Mouse (Mus musculus) brown adipose tissue, adult 24 weeks (tissue): ENCODE data around the gene Stxbp1. TPM values are rescaled to one million over a fixed set of nuclear protein-coding genes. Genes with fewer than 3 reads are reported as not detected.

Experiments used
- H3K27ac ChIP-seq: fragments of 200-500 bp; replicated peaks from 2 replicates; pipeline ENCODE4 v1.5.1; 2012; ENCODE audit warnings: low read depth, mild to moderate bottlenecking, low read length
- H3K4me1 ChIP-seq: fragments of 200-500 bp; 2 replicates; pipeline ENCODE4 v1.6.1; 2012; ENCODE audit warnings: low read length, mixed read lengths; ENCODE audit not compliant: control insufficient read depth, insufficient read depth, insufficient read length
- H3K4me3 ChIP-seq: fragments of 200-500 bp; 2 replicates; pipeline ENCODE4 v1.5.1; 2012; ENCODE audit warnings: low read depth, mild to moderate bottlenecking, low read length, moderate library complexity; ENCODE audit not compliant: insufficient read depth
- polyA plus RNA-seq: library from polyadenylated mRNA; stranded (reverse); fragments of >200 nt; gene quantifications from 2 replicates; pipeline ENCODE4 v1.2.4, GENCODE M21; 2012; ENCODE audit not compliant: missing spikeins, insufficient read depth, insufficient read length

The Stxbp1 gene
- polyA plus RNA-seq, 1 experiment: 4.0 TPM

DNA sequence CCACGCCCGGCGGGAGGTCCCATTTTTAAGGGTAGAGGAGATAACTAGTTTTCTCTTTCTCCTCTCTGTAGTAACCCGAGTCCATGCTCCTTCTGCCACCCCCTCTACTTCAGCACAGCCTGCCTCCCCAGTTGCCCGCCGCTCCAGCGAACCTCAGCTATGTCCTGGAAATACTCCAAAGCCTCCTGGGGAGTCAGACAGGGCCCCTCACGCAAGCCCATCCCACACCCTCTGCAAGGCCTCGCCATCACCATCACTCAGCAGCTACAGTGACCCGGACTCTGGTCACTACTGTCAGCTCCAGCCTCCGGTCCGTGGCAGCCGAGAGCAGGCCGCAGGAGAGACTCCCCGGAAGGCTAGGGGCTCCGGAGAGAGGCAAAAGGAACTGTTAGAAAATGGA, 98.0 kb downstream of the Stxbp1 start:
- Histone ChIP-seq H3K27ac (no peak overlapping the region), H3K4me1 (no peaks in the 10 kb centered on the region), H3K4me3 (no peak overlapping the region)

DNA sequence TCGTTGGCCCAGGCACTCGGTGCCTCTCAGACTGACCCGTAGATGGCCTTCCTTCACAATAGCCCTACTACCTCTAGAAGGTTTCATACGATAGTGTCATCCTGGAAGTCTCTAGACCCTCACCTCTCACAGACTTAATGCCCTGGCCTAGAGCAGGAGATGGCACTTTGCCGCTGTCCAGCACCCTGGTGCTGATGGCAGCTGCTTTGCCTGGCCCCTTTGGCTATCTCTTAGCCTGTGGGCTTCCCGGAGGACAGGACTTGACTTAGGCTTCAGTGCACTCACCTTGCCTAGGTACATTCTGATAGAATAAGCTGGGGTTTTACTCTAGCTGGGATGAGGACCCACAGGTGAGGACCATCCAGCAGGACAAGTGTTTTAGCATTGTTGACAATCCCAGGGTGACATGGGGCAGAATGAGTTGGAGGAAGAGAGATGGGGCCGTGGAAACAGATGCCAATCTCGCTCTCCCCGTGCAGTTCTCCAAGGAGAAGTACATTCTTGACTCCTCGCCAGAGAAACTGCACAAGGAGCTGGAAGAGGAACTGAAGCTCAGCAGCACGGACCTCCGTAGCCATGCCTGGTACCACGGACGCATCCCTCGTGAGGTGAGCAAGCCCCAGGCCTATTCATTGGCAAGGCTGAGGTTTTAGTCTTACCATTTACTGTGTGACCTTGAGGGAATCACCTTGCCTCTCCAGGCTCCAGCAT, 102.6 kb downstream of the Stxbp1 start:
- no peak overlapping the region for H3K27ac ChIP-seq
- H3K4me3 ChIP-seq: no peak overlapping the region
- peaks cover 13% of the 10 kb centered on the region for H3K4me1 ChIP-seq

DNA sequence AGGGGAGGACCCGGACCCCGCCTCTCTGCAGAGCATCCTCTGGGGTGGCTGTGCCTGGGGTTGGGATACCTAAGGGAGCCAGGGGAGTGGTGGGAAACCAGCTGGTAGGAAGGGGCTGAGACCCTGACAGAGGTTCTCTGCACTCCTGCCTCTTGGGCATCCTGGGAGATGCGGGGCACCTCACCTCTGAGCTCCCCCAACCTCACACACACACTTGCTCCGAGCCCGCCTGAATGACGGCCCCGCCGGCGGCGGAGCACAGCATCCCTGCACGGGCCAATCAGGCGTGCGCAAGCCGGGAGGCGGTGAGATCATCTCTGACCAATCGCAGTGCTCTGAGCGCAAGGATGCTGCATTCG, 104.9 kb downstream of the Stxbp1 start:
- Histone ChIP-seq H3K4me3 (no peak overlapping the region), H3K27ac (no peak overlapping the region), H3K4me1 (peaks cover 21% of the 10 kb centered on the region)

DNA sequence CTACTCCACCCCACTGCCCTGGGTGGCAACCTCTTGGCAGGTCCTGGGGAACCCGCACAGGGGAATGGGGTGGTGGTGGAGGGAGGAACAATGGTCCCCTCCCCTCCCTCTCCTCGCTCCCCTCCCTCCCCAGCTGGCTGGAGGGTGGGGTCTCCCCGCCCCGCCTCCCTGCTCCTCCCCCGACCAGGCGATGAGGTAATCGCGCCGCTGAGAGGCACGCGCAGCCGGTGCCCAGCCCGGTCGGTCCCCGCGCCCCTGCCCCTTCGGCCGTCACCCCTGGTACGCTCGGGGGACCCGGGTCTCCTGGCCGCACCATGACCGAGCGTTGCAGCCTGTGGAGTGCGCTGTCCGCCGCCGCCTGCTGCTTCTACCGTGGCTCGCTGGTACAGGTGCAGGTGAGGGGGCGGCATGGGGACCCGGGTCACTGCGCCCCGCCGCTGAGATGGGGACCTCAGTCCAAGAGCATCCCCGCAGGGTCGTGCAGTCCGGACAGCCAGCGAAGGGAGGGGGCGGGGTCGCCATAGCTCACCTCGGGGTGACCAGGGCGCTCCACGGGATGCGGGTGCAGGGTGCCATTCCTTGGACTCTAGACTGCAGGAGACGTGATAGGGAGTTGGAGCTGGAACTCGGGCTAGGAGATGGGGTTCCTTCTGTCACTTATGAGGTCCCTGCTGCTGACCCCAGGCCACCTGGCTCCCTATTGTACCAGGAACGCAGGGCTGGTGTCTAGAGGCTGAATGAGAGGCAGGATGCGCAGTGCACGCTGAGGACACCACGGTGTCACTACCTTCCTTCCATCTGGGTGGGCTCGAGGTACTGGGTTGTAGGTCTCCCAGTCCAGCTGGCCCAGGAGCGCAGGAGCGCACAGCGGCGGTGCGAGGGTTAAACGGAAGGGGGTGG, 105.5 kb downstream of the Stxbp1 start:
- Histone ChIP-seq H3K4me1 (peaks cover 22% of the 10 kb centered on the region), H3K27ac (peak overlapping the region; percentile 32; the same call in 1 of the 2 replicates), H3K4me3 (peak overlapping the region; percentile 32)

DNA sequence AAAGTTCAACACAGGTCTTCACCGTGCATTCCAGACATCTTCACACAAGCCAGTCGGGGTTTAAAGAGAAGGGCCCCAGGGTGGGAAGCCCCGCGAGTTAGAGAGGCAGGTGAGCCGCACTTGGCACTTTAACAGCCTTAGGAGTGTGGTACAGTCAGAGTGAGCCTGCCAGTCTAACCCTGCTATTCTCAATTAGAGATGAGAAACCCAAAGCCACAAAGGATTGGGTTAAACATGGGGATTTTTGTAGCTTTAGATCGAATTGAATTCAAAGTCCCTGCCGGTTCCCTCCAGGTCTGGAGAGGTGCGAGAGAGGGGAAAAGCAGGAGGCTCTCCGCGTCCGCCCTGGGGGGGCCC, 106.2 kb downstream of the Stxbp1 start, which contains the start of gene 6330409D20Rik:
6330409D20Rik (minus strand) TSS at position 101 of the 357 bp plus-strand sequence.
- H3K4me1 ChIP-seq: peaks cover 22% of the 10 kb centered on the region
- peak within 1 kb of the TSS; percentile 32; the same call in 1 of the 2 replicates for H3K27ac ChIP-seq
- H3K4me3 ChIP-seq: peak within 1 kb of the TSS; percentile 32

DNA sequence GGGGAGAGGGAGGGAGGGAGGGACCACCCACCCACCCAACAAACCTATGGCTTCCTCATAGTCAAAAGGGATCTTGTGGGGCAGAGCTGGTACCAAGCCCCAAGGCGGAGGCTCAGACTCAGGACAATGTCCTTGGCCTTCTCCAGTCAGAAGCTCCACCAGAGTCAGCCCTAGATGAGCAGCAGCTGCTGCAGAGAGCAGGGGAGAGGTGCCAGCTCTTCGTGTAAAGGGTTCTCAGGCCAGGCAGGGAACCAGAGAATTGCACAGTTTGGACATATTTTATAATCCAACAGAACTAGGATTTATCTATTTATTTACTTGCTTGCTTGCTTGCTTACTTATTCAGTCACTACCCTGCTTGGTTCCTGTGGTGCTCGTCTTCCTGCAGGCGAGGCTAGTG, 107.7 kb downstream of the Stxbp1 start:
- Histone ChIP-seq H3K4me3 (no peak overlapping the region), H3K4me1 (peaks cover 26% of the 10 kb centered on the region), H3K27ac (no peak overlapping the region; the same call in 1 of the 2 replicates)

Other genes with a start within 250 kb of the Stxbp1 start
- gene St6galnac6, start 247.5 kb downstream of the Stxbp1 start, polyA plus RNA-seq: 79.5 and 87.3 TPM in 2 replicates
- gene Ak1, start 225.5 kb downstream of the Stxbp1 start, polyA plus RNA-seq: 87.5 and 109 TPM in 2 replicates
- 22.4 and 28.7 TPM in 2 replicates for gene Eng, start 200.7 kb downstream of the Stxbp1 start, polyA plus RNA-seq
- 2.8 and 2.9 TPM in 2 replicates for gene Fpgs, start 143.1 kb downstream of the Stxbp1 start, polyA plus RNA-seq
- gene Cdk9, start 134.2 kb downstream of the Stxbp1 start, polyA plus RNA-seq: 27.3 and 27.6 TPM in 2 replicates
- 4.4 and 6.3 TPM in 2 replicates for gene Sh2d3c, start 126.2 kb downstream of the Stxbp1 start, polyA plus RNA-seq
- gene 6330409D20Rik, start 106.2 kb downstream of the Stxbp1 start, polyA plus RNA-seq: not detected in 2 replicates
- gene Tor2a, start 90.0 kb downstream of the Stxbp1 start, polyA plus RNA-seq: 16.8 and 17.6 TPM in 2 replicates
- gene Ttc16, start 71.6 kb downstream of the Stxbp1 start, polyA plus RNA-seq: not detected in 2 replicates
- gene Ptrh1, start 71.5 kb downstream of the Stxbp1 start, polyA plus RNA-seq: 1.1 and 3.5 TPM in 2 replicates
- not detected in 2 replicates for gene Cfap157, start 62.8 kb downstream of the Stxbp1 start, polyA plus RNA-seq
- 4.9 and 5.9 TPM in 2 replicates for gene Fam129b, start 28.9 kb upstream of the Stxbp1 start, polyA plus RNA-seq
- gene Rpl12, start 114.3 kb upstream of the Stxbp1 start, polyA plus RNA-seq: 5.8 and 7.5 TPM in 2 replicates
- gene Lrsam1, start 114.4 kb upstream of the Stxbp1 start, polyA plus RNA-seq: 6.6 and 13.1 TPM in 2 replicates
- 13.1 and 15.2 TPM in 2 replicates for gene Slc2a8, start 134.8 kb upstream of the Stxbp1 start, polyA plus RNA-seq